Mouse (Mus musculus) stomach, embryonic 14.5 days (tissue): Measurements from ENCODE around the gene Olfr275. TPM values are rescaled to one million over a fixed set of nuclear protein-coding genes. Genes with fewer than 3 reads are reported as not detected.

Experiments
- ATAC-seq: fragments of 200-750 bp; cut with Nextera tagmentation; 2 replicates; pipeline ENCODE4 v1.8.0; 2017; ENCODE audit warnings: low read depth, moderate TSS enrichment; ENCODE audit not compliant: insufficient number of reproducible peaks, insufficient read depth, low FRiP score
- H3K27ac ChIP-seq: fragments of 300-500 bp; sonication (generic); 2 replicates; pipeline ENCODE4 v1.5.1; 2014; ENCODE audit warnings: mild to moderate bottlenecking, low read length, moderate library complexity, mixed read lengths
- H3K27me3 ChIP-seq: fragments of 300-500 bp; sonication (generic); 2 replicates; pipeline ENCODE4 v1.6.1; 2014; ENCODE audit warnings: low read length, control low read depth, mixed read lengths; ENCODE audit not compliant: control insufficient read depth, insufficient read depth
- H3K36me3 ChIP-seq: fragments of 300-500 bp; sonication (generic); 2 replicates; pipeline ENCODE4 v1.6.1; 2014; ENCODE audit warnings: mild to moderate bottlenecking, control low read depth, low read length, moderate library complexity, mixed read lengths; ENCODE audit not compliant: control insufficient read depth, insufficient read depth
- H3K4me1 ChIP-seq: fragments of 300-500 bp; sonication (generic); 2 replicates; pipeline ENCODE4 v1.6.1; 2014; ENCODE audit warnings: low read length, control low read depth, mixed read lengths; ENCODE audit not compliant: control insufficient read depth, insufficient read depth
- H3K4me2 ChIP-seq: fragments of 300-500 bp; sonication (generic); replicated peaks from 2 replicates; pipeline ENCODE4 v1.6.1; 2014; ENCODE audit warnings: low read depth, low read length, control low read depth
- H3K4me3 ChIP-seq: fragments of 300-500 bp; sonication (generic); 2 replicates; pipeline ENCODE4 v1.5.1; 2014; ENCODE audit warnings: low read depth, low read length, control low read depth
- H3K9ac ChIP-seq: fragments of 300-500 bp; sonication (generic); replicated peaks from 2 replicates; pipeline ENCODE4 v1.6.1; 2014; ENCODE audit warnings: low read depth, mild to moderate bottlenecking, control low read depth, low read length, moderate library complexity, mixed read lengths
- H3K9me3 ChIP-seq: fragments of 300-500 bp; sonication (generic); 2 replicates; pipeline ENCODE4 v1.6.1; 2016; ENCODE audit warnings: low read depth, low read length, control low read depth; ENCODE audit not compliant: control insufficient read depth
- WGBS: fragments of 180-500 bp; shearing (Covaris S2); extraction: QIAGEN DNeasy Blood & Tissue Kit; methylation state at CpG from one replicate; pipeline ENCODE4 v1.1.7; 2014; 5-methylcytosine and 5-hydroxymethylcytosine counted together
- polyA plus RNA-seq: library from polyadenylated mRNA; unstranded; fragments of >200 nt; fragmentation: Nextera tagmentation; extraction: Ambion mirVana; gene quantifications from 2 replicates; pipeline ENCODE4 v1.2.1, GENCODE M21; 2014

Gene Olfr275
- polyA plus RNA-seq, 1 experiment from 2014 or later: not detected

DNA sequence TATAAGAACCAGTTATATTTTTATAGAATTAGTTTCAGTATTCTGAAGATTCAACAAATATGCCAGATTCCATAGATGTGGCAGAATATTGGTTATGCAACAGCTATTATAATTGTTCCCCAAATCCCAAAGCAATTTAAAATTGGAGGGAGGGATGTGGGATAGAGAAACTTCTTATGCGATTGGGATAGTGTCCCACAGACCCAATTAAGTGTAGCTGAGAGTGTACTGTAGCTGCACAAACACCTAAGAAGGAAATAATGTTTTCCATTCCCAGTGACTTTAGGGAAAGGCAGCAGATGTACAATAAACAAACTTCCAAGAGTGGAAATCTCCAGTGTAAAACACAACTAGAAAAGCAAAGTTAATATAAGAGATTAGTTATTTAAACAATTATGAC, 44.7 kb downstream of the Olfr275 start, which contains the start of gene Olfr273:
Gene Olfr273 (minus strand): TSS at position 101 of the 400 bp plus-strand sequence.
- H3K9ac ChIP-seq: no peak within 1 kb of the TSS
- no peak for ATAC-seq
- H3K27ac ChIP-seq: no peak within 1 kb of the TSS
- H3K27me3 ChIP-seq: no peaks in the 10 kb centered on the region
- 50% methylated on average over 1 of the region's 1 CpGs for WGBS
- no peaks in the 10 kb centered on the region for H3K36me3 ChIP-seq
- H3K4me3 ChIP-seq: no peak within 1 kb of the TSS
- H3K4me1 ChIP-seq: no peaks in the 10 kb centered on the region
- no peaks in the 10 kb centered on the region for H3K9me3 ChIP-seq
- no peak within 1 kb of the TSS for H3K4me2 ChIP-seq

DNA sequence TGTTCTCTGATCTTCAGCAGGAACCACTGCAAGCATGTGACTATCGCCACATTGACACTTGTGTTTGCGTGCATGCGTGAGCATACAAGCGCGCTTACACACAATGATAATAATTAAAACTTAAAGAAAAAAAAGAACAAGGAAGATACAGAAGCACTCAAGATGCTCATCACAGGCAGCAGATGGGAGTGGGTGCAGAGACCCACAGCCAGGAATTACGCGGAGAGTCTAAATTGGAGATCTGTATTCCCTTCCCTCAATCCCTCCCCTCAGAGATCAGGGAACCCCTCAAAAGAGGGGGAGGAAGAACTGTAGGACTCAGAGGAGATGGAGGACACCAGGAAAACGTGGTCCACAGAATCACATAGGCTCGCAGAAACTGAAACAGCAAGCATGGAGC, 49.8 kb downstream of the Olfr275 start:
- Histone ChIP-seq H3K4me2 (no peak overlapping the region), H3K27me3 (no peaks in the 10 kb centered on the region), H3K9ac (no peak overlapping the region), H3K4me3 (no peak overlapping the region), H3K9me3 (no peaks in the 10 kb centered on the region), H3K27ac (no peak overlapping the region), H3K4me1 (no peaks in the 10 kb centered on the region), H3K36me3 (no peaks in the 10 kb centered on the region)
- ATAC-seq: no peak
- 88% methylated on average over 9 of the region's 9 CpGs for WGBS

Other genes with a start within 250 kb of the Olfr275 start
- not detected in 2 replicates for gene Toporsl, start 218.3 kb upstream of the Olfr275 start, polyA plus RNA-seq
- gene Olfr273, start 44.6 kb downstream of the Olfr275 start, polyA plus RNA-seq: not detected in 2 replicates
- gene Olfr272, start 104.6 kb downstream of the Olfr275 start, polyA plus RNA-seq: not detected in 2 replicates
- not detected in 2 replicates for gene Olfr270, start 149.9 kb downstream of the Olfr275 start, polyA plus RNA-seq
- not detected in 2 replicates for gene Nipsnap3a, start 174.7 kb downstream of the Olfr275 start, polyA plus RNA-seq
- 90.2 and 91.8 TPM in 2 replicates for gene Nipsnap3b, start 197.3 kb downstream of the Olfr275 start, polyA plus RNA-seq